Mouse (Mus musculus) macrophage (primary cell): Measurements from ENCODE around the gene Pnpla8. TPM values are rescaled to one million over a fixed set of nuclear protein-coding genes. Genes with fewer than 3 reads are reported as not detected.

Experiments used
- H3K27ac ChIP-seq: fragments of 350-480 bp; formaldehyde crosslinking; 2 replicates; pipeline ENCODE4 v1.9.0; 2021
- H3K36me3 ChIP-seq: fragments of 350-480 bp; formaldehyde crosslinking; 2 replicates; pipeline ENCODE4 v1.9.0; 2021; ENCODE audit errors: inconsistent target
- H3K4me3 ChIP-seq: fragments of 350-480 bp; formaldehyde crosslinking; 2 replicates; pipeline ENCODE4 v1.9.0; 2021; ENCODE audit errors: inconsistent target
- H3K79me2 ChIP-seq: fragments of 350-480 bp; formaldehyde crosslinking; 2 replicates; pipeline ENCODE4 v1.9.0; 2021; ENCODE audit errors: inconsistent target
- WGBS: methylation state at CpG from one replicate; pipeline ENCODE4 v1.1.7; 2026; ENCODE audit warnings: inconsistent platforms; ENCODE audit not compliant: missing documents; 5-methylcytosine and 5-hydroxymethylcytosine counted together
- polyA plus RNA-seq: library from polyadenylated mRNA; stranded (reverse); fragments of 250-400 nt; gene quantifications from 3 replicates; pipeline ENCODE4 v1.2.4, GENCODE M21; 2018; ENCODE audit warnings: inconsistent platforms

Pnpla8 gene
- polyA plus RNA-seq, 1 experiment from 2014 or later = 63.5 TPM

DNA sequence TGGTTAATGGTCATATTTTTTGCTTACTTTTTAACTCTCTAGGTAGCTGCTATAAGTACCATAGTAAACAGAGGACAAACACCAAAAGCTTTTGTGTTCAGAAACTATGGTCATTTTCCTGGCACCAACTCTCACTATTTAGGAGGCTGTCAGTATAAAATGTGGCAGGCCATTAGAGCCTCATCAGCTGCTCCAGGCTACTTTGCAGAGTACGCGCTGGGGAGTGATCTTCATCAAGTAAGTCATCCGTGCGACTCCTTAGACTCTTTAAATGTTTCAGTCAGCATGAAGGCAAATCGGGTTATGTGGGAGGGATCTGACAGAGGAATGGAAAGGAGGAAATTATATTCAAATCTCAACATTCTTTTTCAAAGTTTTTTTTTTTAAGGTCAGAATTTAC is 83.7 kb downstream of the Pnpla8 start:
- 95% methylated on average over 5 of the region's 5 CpGs for WGBS
- Histone ChIP-seq H3K79me2 (no peaks in the 10 kb centered on the region), H3K36me3 (peaks cover 35% of the 10 kb centered on the region; the same call in 1 of the 2 replicates), H3K4me3 (no peak overlapping the region), H3K27ac (no peak overlapping the region)

DNA sequence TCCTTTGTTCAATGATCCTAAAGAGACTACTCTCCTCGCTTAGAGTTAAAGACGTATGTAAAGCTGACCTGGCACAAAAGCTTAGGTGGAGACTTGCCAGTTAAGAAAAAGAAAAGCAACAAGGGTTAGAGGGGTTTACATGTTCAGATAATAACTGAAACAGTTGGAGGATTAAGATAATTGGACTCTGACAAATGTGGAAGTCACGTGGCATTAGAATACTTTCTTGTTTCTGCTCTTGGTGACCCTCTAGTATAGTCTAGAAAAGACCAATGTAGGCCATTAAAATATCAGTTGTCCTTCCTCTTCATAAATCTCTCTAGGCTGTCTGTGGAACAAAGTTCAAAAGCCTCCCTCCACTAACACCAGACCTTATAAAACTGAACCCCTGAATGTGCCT is 87.1 kb downstream of the Pnpla8 start:
- Histone ChIP-seq H3K79me2 (no peaks in the 10 kb centered on the region), H3K4me3 (no peak overlapping the region), H3K36me3 (peaks cover 31% of the 10 kb centered on the region), H3K27ac (no peak overlapping the region)
- WGBS = 100% methylated on average over 3 of the region's 3 CpGs

DNA sequence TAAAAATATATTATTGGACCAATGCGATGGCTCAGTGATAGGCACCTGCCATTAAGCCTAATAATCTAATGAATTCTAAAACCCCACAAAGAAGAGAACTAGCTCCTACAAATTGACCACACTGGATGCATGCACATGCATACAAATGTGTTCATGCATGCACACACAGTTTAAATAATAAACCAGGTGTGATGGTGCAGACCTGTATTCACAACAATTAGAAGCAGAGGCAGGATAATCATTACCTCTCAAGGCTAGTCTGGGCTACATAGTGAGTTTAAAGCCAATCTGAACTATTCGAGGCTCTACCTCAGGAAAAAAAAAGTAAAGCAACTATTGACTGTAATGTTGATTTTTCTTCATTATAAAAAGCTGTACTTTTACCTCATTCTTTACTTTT is 94.0 kb downstream of the Pnpla8 start:
- 88% methylated on average over 1 of the region's 2 CpGs for WGBS
- H3K27ac ChIP-seq = no peak overlapping the region
- H3K36me3 ChIP-seq = peaks cover 18% of the 10 kb centered on the region; the same call in 1 of the 2 replicates
- H3K4me3 ChIP-seq = no peak overlapping the region
- H3K79me2 ChIP-seq = no peaks in the 10 kb centered on the region

DNA sequence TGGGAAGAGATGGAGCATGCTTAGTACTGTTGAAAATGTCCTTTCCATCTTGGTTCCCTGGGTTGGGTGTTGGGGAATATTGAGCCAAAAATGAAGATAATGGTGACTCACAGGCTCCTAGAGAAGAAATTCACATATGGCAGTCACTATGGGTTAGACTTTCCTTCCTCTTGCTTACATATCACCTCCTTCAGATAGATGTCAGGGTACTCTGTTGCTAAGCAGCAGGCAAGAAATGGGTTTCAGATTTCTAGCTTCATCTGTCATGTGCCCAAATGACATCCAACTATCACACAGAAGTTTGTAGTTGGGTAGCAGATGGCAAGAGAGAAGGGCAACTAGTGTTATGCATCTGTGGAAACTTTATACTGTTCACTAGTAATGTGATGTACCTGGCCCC is 103.9 kb downstream of the Pnpla8 start:
- Histone ChIP-seq H3K4me3 (no peak overlapping the region), H3K79me2 (no peaks in the 10 kb centered on the region), H3K36me3 (no peaks in the 10 kb centered on the region), H3K27ac (no peak overlapping the region)

DNA sequence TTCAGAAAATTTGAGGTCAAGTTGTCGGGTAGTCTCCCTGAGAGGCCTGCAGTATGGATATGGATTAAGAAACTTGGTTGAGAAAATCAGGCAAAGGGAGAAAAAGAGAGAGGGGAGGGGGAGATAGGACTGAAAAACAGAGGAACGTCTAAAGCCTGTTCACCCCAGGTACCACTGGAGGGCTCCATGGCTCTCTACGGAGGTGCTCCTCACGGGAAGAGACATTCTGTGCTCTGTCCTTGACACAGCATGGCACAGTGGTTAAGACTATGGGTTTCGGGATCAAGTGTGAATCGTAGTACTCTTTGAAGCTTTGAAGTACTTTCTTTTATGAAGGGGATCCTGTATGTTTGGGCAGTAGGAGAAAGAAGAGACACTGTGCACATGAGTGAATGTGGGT is 106.3 kb downstream of the Pnpla8 start:
- H3K4me3 ChIP-seq = no peak overlapping the region
- H3K79me2 ChIP-seq = no peaks in the 10 kb centered on the region
- H3K36me3 ChIP-seq = no peaks in the 10 kb centered on the region
- 70% methylated on average over 6 of the region's 6 CpGs for WGBS
- H3K27ac ChIP-seq = no peak overlapping the region

GRCm38 (mm10) chr12:44328381-44329315 is 107.5 kb downstream of the Pnpla8 start, which contains the start of gene Nrcam:
TSS of gene Nrcam (plus strand) at chr12:44328885.
- WGBS = 8% methylated on average over 73 of the region's 74 CpGs
- no peaks in the 10 kb centered on the region for H3K36me3 ChIP-seq

DNA sequence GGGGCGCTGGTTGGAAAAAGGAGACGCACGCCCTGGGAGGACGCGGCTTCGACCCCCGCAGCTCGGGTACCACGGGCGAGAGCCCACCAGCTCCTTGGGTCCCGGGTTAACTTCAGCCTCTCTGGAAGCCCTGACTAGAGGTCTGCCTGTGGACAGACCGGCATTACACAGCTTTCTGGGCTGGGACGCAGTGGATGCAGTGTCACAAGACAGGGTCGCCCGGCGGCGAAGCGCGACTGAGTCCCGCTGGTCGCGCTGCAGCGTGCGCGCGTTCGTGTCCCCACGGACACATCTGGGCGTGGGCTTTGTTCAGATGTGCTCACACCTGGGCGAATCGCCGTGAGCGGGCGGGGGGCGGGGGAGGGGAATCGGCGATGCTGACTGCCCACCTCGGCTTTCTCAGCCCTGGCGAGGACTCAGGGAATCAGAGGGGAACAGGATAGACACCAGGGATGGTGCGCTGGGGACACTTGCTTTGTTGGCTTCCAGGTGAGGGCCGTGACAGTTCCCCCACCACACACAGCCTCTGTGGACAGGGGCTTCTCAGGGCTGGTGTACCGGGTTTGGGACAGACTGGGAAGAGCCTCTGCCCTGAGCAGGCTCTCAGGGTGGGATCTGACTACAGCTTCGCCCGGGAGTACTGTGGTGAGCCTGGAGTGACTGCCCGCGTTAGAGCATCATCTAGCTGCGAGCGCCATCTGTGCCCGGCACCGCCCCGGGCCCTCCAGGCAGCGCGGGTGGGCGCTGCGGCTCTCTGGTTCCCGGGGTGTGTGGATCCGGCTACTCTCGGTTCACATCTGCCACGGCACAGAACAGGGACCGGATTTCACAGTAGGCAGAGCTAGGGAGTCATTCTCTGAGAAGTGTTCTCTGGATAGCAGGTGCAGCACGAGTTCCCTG is 108.4 kb downstream of the Pnpla8 start:
- H3K36me3 ChIP-seq = no peaks in the 10 kb centered on the region
- peak overlapping the region; percentile 18; the same call in 1 of the 2 replicates for H3K4me3 ChIP-seq
- 2% methylated on average over 50 of the region's 61 CpGs for WGBS
- H3K27ac ChIP-seq = no peak overlapping the region
- H3K79me2 ChIP-seq = no peaks in the 10 kb centered on the region

More at GRCm38 (mm10) chr12:44328381-44329315, 107.5 kb downstream of the Pnpla8 start, which contains the start of gene Nrcam:
- Histone ChIP-seq H3K27ac (no peak within 1 kb of the TSS), H3K79me2 (no peaks in the 10 kb centered on the region), H3K4me3 (peak within 1 kb of the TSS; percentile 18; the same call in 1 of the 2 replicates)

DNA sequence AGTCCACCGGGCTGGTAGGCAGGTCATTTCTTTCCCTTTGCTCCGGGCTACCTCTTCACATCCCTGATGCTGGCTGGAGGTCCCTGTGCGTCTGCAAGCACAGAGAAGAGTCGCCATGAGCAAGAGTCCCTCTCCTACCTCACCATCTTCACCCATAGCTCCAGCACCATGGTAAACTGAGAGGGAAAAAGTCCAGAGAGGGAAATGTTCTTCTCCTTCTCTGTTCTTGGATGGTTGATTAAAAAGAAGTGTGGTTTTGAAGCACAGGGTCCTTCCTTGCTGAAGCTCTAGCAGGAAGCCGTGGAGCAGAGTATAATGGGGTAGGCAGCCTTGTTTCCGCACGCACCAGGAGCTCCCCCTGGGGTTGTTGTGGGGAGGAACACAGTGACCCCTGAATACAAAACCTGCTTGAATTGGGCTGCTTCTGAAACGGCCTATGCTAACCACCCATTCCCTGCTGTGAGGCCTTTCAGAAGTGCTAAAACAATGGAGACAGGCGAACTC is 109.1 kb downstream of the Pnpla8 start:
- 10% methylated on average over 9 of the region's 9 CpGs for WGBS
- H3K79me2 ChIP-seq = no peaks in the 10 kb centered on the region
- H3K27ac ChIP-seq = no peak overlapping the region
- H3K4me3 ChIP-seq = no peak overlapping the region
- no peaks in the 10 kb centered on the region for H3K36me3 ChIP-seq

DNA sequence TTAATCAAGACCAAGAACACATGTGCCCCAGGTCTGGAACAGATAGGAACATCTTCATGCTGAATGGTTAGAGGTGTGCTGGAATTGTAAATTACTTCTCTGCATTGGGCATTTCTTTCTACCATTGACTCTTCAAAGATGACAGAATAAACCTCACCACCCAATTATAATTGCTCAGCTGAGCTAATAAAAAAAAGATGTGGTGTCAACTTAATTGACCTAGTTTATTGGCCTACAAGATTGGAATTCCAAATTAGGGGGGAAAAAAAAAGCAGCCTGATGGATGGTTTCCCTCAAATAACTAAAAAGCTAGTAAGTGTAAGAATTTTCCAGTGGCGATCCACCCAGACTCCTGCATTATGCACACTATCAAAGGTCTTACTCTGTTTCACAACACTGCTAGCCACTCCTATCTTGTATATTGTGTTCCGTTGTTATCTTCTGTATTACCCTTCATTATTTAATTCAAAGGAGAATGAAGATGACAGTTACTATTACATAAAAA is 116.0 kb downstream of the Pnpla8 start:
- Histone ChIP-seq H3K36me3 (no peaks in the 10 kb centered on the region), H3K4me3 (no peak overlapping the region), H3K27ac (no peak overlapping the region), H3K79me2 (no peaks in the 10 kb centered on the region)
- 87% methylated on average over 2 of the region's 2 CpGs for WGBS

GRCm38 (mm10) chr12:44338195-44338622 is 117.0 kb downstream of the Pnpla8 start:
- Histone ChIP-seq H3K27ac (no peak overlapping the region), H3K4me3 (no peak overlapping the region), H3K79me2 (no peaks in the 10 kb centered on the region), H3K36me3 (no peaks in the 10 kb centered on the region)
- 82% methylated on average over 7 of the region's 8 CpGs for whole genome bisulfite sequencing

DNA sequence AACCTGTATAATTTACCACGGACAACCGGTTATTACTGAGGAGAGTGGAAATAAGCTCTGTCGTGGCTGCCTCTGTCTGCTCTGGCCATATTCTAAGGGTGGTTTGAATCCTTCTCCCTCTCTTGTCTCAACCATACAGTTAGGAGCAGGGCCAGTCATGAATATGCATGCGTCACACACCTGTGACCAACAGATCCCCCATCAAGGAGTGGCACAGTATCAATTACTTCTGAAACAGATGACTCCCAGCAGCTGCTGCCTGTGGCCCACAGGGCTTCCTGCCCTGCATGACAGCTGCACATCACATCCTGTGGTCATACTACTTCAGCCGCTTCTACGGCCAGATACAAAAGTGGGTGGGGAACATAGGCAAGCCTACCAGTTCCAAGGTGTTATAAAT is 122.9 kb downstream of the Pnpla8 start:
- H3K79me2 ChIP-seq = no peaks in the 10 kb centered on the region
- no peak overlapping the region for H3K27ac ChIP-seq
- H3K4me3 ChIP-seq = no peak overlapping the region
- WGBS = 89% methylated on average over 6 of the region's 6 CpGs
- no peaks in the 10 kb centered on the region for H3K36me3 ChIP-seq

- no peaks in the 10 kb centered on the region for H3K36me3 ChIP-seq
- no peak overlapping the region for H3K4me3 ChIP-seq
- no peaks in the 10 kb centered on the region for H3K79me2 ChIP-seq
- WGBS = 79% methylated on average over 5 of the region's 5 CpGs
- H3K27ac ChIP-seq = no peak overlapping the region
Observed at GRCm38 (mm10) chr12:44345251-44345650, 124.1 kb downstream of the Pnpla8 start.

DNA sequence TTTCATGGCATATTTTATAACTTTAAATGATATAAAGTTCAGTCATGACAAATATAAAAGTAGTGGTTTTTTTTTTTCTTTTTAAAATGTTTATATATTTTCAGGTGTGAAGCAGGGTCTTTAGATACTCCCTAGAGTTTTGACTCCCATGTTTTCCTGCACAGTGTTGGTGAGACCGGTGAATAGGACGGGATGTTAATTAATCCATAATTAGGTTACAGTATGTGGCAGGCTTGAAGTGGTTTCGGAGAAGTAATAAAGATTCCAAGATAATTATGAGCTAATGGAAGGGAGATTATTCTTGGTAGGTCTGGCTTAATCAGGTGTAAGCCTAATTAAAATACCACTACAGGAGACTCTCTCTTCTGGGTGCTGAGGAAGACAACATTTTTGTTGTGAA is 125.0 kb downstream of the Pnpla8 start:
- H3K4me3 ChIP-seq = no peak overlapping the region
- no peaks in the 10 kb centered on the region for H3K36me3 ChIP-seq
- no peak overlapping the region for H3K27ac ChIP-seq
- 97% methylated on average over 3 of the region's 3 CpGs for WGBS
- H3K79me2 ChIP-seq = no peaks in the 10 kb centered on the region

DNA sequence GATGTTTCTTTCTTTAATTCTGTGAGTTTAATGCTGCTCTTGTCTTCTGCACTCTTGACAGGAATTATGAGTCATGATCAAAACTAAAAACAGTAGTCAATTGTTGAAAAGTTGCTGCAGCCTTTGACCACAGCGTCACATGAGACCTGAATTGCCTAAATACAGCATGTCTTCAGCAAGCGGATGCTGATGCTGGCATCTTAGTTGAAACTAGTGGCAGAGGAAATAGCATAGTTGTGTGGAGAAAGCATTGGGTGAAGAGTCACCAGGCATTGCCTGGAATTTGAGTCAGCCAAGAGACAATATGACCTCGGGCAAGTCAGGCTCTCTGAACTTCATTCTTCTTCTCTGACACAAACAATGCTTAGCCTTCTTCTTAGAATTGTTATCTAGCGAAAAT is 133.9 kb downstream of the Pnpla8 start:
- H3K4me3 ChIP-seq = no peak overlapping the region
- H3K79me2 ChIP-seq = no peaks in the 10 kb centered on the region
- H3K27ac ChIP-seq = peak overlapping the region; percentile 63
- H3K36me3 ChIP-seq = no peaks in the 10 kb centered on the region
- WGBS = 88% methylated on average over 4 of the region's 4 CpGs
